Mouse (Mus musculus): ENCODE data around the gene Scd2. TPM values are rescaled to one million over a fixed set of nuclear protein-coding genes. Genes with fewer than 3 reads are reported as not detected.
"Not testable (repeated sequence)": the region's sequence is repeated elsewhere in the genome, so short reads cannot be mapped to it uniquely, and the experiment has no call there.

The Scd2 gene
- polyA plus RNA-seq, 1 experiment from 2014 or later = 255 TPM

DNA sequence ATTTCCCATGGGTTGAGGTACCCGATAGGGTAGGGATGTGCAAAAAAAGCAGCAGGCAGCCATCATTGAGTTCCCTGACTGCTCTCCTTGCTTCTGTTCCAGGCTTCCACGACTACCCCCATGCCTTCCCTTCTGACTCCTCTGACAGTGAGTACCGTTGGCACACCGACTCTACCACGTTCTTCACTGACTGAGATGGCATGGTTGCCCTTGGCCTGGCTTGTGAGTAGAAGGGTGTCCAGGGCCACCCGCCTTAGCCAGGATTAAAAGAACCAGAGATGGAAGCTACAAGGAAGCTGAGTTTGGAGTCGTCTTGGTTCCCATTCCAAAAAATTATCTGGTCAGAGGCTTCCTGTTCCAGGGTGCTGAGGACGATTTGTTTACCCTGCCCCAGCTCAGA is 15.5 kb upstream of the Scd2 start:
- Histone ChIP-seq H3K4me1 (replicated peaks) (peaks cover 29% of the 10 kb centered on the region), H3K9me3 (no peaks in the 10 kb centered on the region), H3K36me3 (no peaks in the 10 kb centered on the region), H3K9ac (no peak overlapping the region), H3K4me2 (no peak overlapping the region), H3K4me3 (no peak overlapping the region), H3K27ac (replicated peaks) (no peak overlapping the region), H3K27me3 (no peaks in the 10 kb centered on the region)
- ATAC-seq (ENCODE audit: low read depth) = no peak
- 92% methylated on average over 8 of the region's 8 CpGs for WGBS

DNA sequence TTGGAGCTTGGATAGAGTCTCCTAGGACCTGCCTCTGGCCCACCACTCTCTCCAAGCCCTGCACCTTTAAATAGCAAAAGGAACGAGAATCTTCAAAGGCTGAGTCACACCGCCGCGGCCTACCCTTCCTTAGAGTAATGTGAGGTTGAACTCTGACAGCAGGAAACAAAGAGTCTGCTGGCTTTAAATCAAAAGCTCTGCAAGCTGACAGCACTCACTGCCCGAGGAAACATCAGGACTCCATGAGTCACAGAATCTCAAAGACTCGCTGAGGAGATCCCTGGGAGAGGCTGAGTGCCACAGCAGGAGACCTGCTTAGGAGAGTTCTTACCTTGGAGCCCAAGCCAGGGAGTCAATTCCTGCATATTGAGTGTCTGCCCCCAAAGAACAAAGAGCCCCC is 12.7 kb upstream of the Scd2 start:
- H3K27ac ChIP-seq (replicated peaks) = peak overlapping the region; percentile 25; the same call in 1 of the 2 replicates
- whole genome bisulfite sequencing = 7% methylated on average over 6 of the region's 6 CpGs

DNA sequence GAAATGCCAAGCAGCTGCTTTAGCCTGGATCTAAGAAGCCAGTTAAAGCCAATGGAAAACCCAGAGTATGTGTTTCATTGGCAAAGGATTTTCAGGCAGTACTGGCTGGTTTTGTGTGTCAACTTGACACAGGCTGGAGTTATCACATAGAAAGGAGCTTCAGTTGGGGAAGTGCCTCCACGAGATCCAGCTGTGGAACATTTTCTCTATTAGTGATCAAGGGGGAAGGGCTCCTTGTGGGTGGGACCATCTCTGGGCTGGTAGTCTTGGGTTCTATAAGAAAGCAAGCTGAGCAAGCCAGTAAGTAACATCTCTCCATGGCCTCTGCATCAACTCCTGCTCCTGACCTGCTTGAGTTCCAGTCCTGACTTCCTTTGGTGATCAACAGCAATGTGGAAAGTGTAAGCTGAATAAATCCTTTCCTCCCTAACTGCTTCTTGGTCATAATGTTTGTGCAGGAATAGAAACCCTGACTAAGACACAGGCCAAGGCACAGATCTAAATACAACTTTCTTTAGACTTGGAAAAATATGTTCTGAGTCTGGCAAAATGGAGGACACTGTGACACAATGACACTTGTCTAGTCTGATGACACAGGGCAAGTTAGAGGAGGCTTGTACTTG is 11.5 kb upstream of the Scd2 start:
- not testable (repeated sequence) for H3K9me3 ChIP-seq; H3K36me3 ChIP-seq; ATAC-seq (ENCODE audit: low read depth); H3K27me3 ChIP-seq; H3K4me3 ChIP-seq; H3K4me2 ChIP-seq
- H3K9ac ChIP-seq = 0 out of 2 replicates have a peak overlapping the region, but pooled peaks have one; percentile 26
- H3K27ac ChIP-seq (replicated peaks) = peak overlapping the region; percentile 97
- peaks cover 48% of the 10 kb centered on the region for H3K4me1 ChIP-seq (replicated peaks)
- WGBS = 72% methylated on average over 1 of the region's 1 CpGs

More for the DNA sequence above, 12.7 kb upstream of the Scd2 start:
- peaks cover 48% of the 10 kb centered on the region for H3K4me1 ChIP-seq (replicated peaks)
- H3K4me3 ChIP-seq = no peak overlapping the region
- ATAC-seq (ENCODE audit: low read depth) = no peak
- no peaks in the 10 kb centered on the region for H3K27me3 ChIP-seq
- H3K36me3 ChIP-seq = no peaks in the 10 kb centered on the region
- H3K4me2 ChIP-seq = no peak overlapping the region
- H3K9me3 ChIP-seq = no peaks in the 10 kb centered on the region
- H3K9ac ChIP-seq = no peak overlapping the region; the same call in 1 of the 2 replicates

DNA sequence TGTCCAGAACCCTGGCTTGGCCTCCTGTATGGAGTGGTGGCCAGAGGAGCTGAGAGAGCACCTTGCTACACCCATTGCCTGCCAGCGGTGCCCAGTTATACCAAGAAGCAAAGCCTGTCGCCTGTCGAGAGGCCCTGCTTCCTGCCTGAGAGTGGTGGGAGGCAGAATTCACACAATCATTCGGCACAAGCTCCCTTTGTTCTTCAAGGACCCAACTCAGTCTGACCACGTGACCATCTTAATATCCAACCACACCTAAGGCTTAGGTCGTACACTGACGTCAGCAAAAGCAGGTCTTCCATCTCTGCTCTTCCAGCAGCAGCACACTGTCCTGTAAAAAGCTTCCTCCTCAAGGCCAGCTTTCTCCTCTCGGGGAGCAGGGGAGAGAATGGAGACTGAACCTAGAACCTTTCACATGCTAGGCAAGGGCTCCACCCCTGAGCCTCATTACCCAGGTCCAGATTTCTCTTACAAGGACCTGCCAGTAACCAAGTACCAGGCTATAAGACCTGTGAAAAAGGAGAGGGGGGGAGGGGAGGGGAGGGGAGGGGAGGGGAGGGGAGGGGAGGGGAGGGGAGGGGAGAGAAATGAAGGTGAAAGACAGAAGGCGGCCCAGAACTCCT is 10.8 kb upstream of the Scd2 start:
- Histone ChIP-seq H3K27me3 (no peaks in the 10 kb centered on the region), H3K4me2 (no peak overlapping the region), H3K36me3 (no peaks in the 10 kb centered on the region), H3K9ac (0 out of 2 replicates have a peak overlapping the region, but pooled peaks have one; percentile 26), H3K4me1 (replicated peaks) (peaks cover 48% of the 10 kb centered on the region), H3K9me3 (no peaks in the 10 kb centered on the region), H3K27ac (replicated peaks) (peak overlapping the region; percentile 97), H3K4me3 (no peak overlapping the region)
- WGBS = 21% methylated on average over 9 of the region's 9 CpGs
- ATAC-seq (ENCODE audit: low read depth) = no peak

DNA sequence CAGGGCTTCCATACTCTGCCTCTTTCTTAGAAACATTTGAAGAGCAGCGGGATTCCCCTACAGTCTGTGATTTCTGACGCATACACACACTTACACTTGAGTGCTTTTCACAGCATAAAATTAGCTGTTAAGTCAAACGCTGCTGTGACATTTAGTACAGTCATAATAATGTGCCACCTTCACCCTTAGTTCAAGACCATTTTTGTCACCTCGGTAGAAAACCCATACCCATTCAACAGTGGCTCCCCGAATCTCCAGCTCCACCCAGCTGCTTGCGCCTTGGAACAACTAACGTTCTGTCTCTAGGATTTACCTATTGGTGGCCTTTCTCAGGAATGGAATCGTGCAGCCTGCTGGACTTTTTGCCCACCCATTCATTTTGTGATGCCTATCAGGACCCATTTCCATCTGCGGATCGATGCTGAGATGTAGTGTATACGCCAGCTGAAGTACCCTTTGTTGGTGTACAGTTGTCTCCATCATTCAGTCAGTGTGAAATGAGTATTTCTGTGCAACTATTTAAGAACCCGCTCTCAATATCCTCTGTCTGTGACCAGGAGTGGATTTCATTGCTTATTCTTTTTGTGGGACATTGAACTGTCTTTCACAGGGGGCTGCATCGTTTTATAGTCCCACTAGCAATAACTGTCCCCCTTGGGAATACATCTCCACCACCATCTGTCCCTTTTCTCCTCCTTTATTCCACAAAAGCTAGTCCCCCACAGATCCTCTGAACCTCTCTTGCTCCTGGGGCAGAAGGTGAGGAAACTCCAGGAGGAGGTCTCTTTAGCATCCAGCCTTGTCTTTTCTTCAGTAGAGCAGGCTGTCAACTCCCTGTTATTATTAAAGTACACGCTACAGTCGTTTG is 10.1 kb upstream of the Scd2 start:
- ATAC-seq (ENCODE audit: low read depth) = peak; percentile 25

DNA sequence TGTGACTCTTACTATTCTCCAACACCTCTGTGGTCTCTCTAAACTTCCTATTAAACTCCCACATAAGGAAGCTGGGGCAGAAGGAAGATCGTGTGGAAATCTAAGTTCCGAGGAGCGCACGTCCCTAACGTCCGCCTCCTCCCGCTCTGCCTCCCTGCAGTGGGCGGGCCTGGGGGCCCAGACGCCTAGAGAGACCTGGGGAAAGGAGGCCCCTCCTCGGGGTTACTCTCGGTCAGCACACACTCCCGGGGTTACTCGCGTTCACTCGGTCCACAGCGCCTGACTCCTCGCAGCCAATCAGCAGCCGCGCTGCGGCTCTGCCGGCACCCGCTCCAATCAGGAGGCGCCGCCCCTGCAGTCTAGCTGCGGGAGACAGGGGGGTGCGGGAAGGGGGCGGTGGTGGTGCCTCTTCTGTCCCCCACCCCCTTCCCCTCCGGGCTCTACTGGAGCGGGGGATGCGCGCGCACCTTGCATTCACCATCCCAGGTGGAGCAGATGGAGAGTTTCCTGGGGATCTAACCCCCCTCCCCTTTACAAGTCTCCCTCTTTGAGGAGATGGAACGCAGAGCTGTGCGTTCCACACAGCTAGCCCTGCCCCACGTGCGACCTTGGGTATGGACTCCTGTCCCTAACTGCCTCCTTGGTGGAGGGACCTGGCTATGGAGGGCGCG is 9.3 kb upstream of the Scd2 start:
- H3K4me3 ChIP-seq = peak overlapping the region; percentile 48
- peak; percentile 98 for ATAC-seq (ENCODE audit: low read depth)
- H3K9ac ChIP-seq = peak overlapping the region; percentile 78
- peak overlapping the region; percentile 90 for H3K4me2 ChIP-seq
- WGBS = 0% methylated on average over 38 of the region's 38 CpGs
- H3K27me3 ChIP-seq = no peaks in the 10 kb centered on the region
- H3K4me1 ChIP-seq (replicated peaks) = peaks cover 48% of the 10 kb centered on the region
- H3K36me3 ChIP-seq = no peaks in the 10 kb centered on the region
- H3K9me3 ChIP-seq = no peaks in the 10 kb centered on the region
- peak overlapping the region; percentile 97 for H3K27ac ChIP-seq (replicated peaks)

More for the DNA sequence above, 10.1 kb upstream of the Scd2 start:
- Histone ChIP-seq H3K27me3 (no peaks in the 10 kb centered on the region), H3K4me1 (replicated peaks) (peaks cover 48% of the 10 kb centered on the region), H3K27ac (replicated peaks) (peak overlapping the region; percentile 97), H3K9me3 (no peaks in the 10 kb centered on the region), H3K36me3 (no peaks in the 10 kb centered on the region), H3K4me2 (peak overlapping the region; percentile 90), H3K4me3 (peak overlapping the region; percentile 48), H3K9ac (peak overlapping the region; percentile 78)
- WGBS = 19% methylated on average over 15 of the region's 15 CpGs

DNA sequence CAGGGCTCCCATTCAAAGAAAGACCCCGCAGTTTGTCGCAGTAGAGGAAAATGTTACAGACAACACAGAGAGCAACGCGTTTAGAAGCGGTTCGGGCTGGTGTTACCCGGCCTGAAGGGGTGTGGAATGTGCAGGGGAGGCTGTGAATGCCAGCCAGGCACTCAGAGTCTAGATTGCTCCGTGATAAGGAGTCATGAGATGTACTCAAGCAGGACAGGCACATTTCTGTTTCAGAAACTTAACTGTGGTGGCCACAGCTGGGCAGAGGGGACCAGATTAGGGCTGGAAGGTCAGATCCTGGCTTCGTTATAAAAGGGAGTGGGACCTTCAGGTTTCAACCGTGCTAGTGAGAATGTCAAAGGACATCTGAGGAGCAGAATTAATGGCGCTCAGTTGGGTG is 8.8 kb upstream of the Scd2 start:
- Histone ChIP-seq H3K9ac (peak overlapping the region; percentile 78), H3K4me2 (peak overlapping the region; percentile 90), H3K27me3 (no peaks in the 10 kb centered on the region), H3K9me3 (no peaks in the 10 kb centered on the region), H3K36me3 (no peaks in the 10 kb centered on the region), H3K4me3 (peak overlapping the region; percentile 48), H3K27ac (replicated peaks) (peak overlapping the region; percentile 97), H3K4me1 (replicated peaks) (peaks cover 48% of the 10 kb centered on the region)
- peak; percentile 71 for ATAC-seq (ENCODE audit: low read depth)
- 3% methylated on average over 11 of the region's 11 CpGs for WGBS

DNA sequence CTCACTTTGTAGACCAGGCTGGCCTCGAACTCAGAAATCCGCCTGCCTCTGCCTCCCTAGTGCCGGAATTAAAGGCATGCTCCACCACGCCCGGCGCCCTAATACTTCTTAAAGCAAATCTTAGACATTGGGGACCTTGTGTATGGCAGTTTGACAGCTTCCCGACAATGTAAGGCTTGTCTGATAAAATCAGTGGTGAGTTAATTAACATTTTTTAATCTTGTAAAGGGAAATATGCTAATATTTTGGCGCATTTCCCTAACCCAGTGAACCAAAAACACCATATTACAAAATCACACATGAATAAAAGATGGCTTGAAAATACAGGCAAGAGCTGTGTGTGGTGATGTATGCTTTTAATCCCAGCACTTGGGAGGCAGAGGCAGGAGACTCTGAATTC is 7.9 kb upstream of the Scd2 start:
- 93% methylated on average over 8 of the region's 8 CpGs for WGBS

DNA sequence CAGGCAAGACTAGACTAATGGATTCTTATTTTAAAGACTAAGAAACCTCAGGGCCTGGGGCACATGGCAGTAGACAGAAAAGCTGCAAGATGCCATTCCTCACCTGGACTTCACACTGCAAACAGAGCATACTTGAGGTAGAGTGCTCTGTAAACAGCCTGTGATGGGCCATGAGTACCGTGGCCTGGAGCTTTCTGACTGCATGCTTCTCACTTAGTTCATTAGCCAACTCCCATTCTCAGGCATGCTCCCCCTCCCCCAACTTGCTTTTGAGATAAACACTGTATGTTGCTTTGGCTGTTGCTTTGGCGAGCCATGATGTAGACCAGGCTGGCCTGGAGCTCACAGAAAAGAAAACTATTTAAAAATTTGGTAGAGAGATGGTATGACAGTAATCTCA is 7.4 kb upstream of the Scd2 start:
- no peaks in the 10 kb centered on the region for H3K27me3 ChIP-seq
- no peaks in the 10 kb centered on the region for H3K9me3 ChIP-seq
- no peak for ATAC-seq (ENCODE audit: low read depth)
- no peak overlapping the region for H3K4me3 ChIP-seq
- WGBS = 60% methylated on average over 2 of the region's 2 CpGs
- no peak overlapping the region for H3K9ac ChIP-seq
- H3K36me3 ChIP-seq = no peaks in the 10 kb centered on the region
- peaks cover 41% of the 10 kb centered on the region for H3K4me1 ChIP-seq (replicated peaks)
- no peak overlapping the region for H3K27ac ChIP-seq (replicated peaks)
- no peak overlapping the region for H3K4me2 ChIP-seq

More for the DNA sequence above, 7.9 kb upstream of the Scd2 start:
- Histone ChIP-seq H3K4me2 (no peak overlapping the region), H3K9me3 (no peaks in the 10 kb centered on the region), H3K4me1 (replicated peaks) (peaks cover 43% of the 10 kb centered on the region), H3K27ac (replicated peaks) (no peak overlapping the region), H3K9ac (no peak overlapping the region), H3K36me3 (no peaks in the 10 kb centered on the region), H3K27me3 (no peaks in the 10 kb centered on the region), H3K4me3 (no peak overlapping the region)
- no peak for ATAC-seq (ENCODE audit: low read depth)

DNA sequence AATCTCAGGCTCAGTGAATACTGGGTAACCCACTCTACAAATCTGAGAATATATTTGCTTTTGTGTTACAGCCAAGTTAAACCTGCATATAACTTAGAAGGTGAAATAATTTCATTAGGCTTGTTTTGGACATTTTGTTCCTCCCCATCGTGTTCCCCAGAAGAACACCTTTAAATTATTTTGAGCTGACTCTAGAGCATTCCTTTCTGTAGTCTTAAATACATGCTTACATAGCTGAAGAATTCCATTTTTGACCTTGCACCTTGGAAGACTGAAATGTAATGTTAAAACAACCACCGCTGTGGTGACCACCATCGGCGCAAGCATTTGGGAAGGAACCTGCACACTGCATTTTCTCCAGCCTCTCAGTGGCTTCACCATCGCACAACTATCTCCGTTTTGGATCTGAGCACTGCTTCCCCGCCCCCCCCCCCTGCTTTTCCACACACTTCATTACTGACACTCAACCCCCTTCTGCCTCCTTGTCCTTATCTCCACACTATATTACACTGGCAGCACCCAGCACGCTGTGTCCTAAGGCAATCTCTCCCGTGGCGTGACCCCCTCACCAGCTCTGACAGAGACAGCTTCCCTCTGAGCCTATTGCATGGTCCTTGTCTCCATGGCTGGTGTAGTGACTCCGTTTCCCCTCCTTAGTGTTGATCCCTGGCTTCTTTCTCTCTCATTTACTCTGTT is 5.9 kb upstream of the Scd2 start:
- Histone ChIP-seq H3K27me3 (no peaks in the 10 kb centered on the region), H3K4me1 (replicated peaks) (peaks cover 44% of the 10 kb centered on the region), H3K4me2 (no peak overlapping the region), H3K36me3 (no peaks in the 10 kb centered on the region), H3K9me3 (no peaks in the 10 kb centered on the region), H3K4me3 (no peak overlapping the region), H3K27ac (replicated peaks) (no peak overlapping the region), H3K9ac (no peak overlapping the region)
- no peak for ATAC-seq (ENCODE audit: low read depth)
- WGBS = 83% methylated on average over 11 of the region's 11 CpGs

DNA sequence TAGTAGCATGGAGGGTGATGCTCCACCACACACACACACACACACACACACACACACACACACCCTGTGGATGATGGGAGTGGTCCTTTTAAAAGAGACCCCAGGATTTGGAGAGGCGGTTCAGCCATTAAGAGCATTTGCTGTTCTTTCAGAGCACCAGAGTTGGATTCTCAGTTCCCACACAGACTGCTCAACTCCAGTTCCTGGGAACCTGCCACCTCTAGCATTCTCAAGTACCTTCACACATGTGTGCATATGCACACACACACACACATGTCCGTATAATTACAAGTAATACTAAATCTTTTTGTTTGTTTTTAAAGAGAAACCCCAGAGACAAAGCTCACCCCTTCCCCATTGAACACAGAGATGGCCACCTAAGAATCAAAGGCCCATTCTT is 1.4 kb upstream of the Scd2 start:
- peak overlapping the region; percentile 100 for H3K4me2 ChIP-seq
- ATAC-seq (ENCODE audit: low read depth) = no peak
- WGBS = 73% methylated on average over 2 of the region's 2 CpGs

More for the DNA sequence above, 1.4 kb upstream of the Scd2 start:
- Histone ChIP-seq H3K27me3 (no peaks in the 10 kb centered on the region), H3K36me3 (peaks cover 18% of the 10 kb centered on the region), H3K4me1 (replicated peaks) (peaks cover 49% of the 10 kb centered on the region), H3K4me3 (0 out of 2 replicates have a peak overlapping the region, but pooled peaks have one; percentile 97), H3K27ac (replicated peaks) (peak overlapping the region; percentile 99), H3K9ac (no peak overlapping the region), H3K9me3 (no peaks in the 10 kb centered on the region)

Measured in neural tube, embryonic 13.5 days (tissue).